Mouse (Mus musculus): ENCODE results near the gene Ifna14.

GRCm38 (mm10) chr4:88534903-88535302, 36.7 kb downstream of the Ifna14 start:
- TF ChIP-seq EP300 (IDR thresholded peaks at IDR 0.05; ENCODE audit: insufficient read depth, low read depth, low read length), result no peak
- no peak for TF ChIP-seq POLR2A (IDR thresholded peaks at IDR 0.05; ENCODE audit: insufficient read depth, low read depth, low read length)
